Mouse (Mus musculus): ENCODE measurements around the gene Vmn1r8.
"Not testable (repeated sequence)": the region's sequence is repeated elsewhere in the genome, so short reads cannot be mapped to it uniquely, and the experiment has no call there.

The Vmn1r8 gene

DNA sequence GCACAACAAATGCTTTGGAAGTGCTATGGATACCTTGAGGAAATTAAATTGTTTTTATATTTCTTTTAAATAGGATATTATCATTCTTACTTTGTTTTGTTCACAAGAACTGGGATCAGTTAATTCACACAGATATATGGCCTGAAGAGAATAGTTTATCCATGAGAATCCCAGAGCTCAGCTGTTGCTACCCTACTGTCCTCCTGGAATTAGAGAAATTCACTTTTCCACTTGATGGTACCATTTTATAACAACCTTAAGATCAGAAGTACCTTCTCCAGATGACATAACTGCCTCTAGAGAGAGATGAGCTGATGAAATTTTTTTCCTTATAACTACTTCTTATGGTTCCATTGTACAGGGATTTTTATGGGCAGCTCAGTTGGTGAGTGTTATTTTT lies at the start of gene Vmn1r8:
Vmn1r8 (plus strand) TSS at position 301 of the 400 bp plus-strand sequence.
- no peak for DNase-seq (ENCODE audit: low spot score)

DNA sequence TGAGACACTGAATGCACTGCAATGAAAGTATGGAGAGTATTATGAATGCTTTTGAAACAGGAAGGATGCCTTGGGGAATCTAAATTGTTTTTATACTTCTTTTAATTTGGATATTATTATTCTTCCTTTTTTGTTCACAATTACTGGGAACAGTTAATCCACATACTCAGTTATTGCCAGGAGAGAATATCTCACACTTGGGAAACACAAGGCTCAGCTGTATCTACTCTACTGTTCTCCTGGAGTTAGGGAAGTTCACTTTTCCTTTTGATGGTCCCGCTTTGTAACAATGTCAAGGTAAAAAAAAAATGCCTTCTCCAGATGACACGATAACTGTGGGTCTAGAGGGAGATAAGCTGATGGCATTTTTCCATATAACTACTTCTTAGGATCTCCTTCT lies 35.1 kb upstream of the Vmn1r8 start, which contains the start of gene Vmn1r6:
Vmn1r6 (plus strand) TSS at position 301 of the 400 bp plus-strand sequence.
- no peak for DNase-seq (ENCODE audit: low spot score)

DNA sequence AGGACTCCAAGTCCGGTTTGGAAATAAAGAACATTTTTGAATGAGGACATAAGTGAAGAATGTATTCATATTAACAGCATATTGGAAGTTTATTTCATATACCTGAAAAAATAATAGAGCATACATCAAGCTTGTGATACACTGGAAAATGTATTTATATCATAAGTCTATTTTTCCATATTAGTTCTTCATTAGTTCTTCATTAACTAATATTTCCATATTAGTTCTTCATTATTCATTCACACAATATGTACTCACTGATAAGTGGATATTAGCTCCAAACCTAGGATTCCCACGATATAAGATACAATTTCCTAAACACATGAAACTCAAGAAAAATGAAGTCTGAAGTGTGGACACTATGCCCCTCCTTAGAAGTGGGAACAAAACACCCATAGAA lies 6.9 kb upstream of the Vmn1r8 start, which contains the start of gene Vmn1r7:
Vmn1r7 (minus strand) TSS at position 101 of the 400 bp plus-strand sequence.
- not testable (repeated sequence) for DNase-seq (ENCODE audit: low spot score)

DNA sequence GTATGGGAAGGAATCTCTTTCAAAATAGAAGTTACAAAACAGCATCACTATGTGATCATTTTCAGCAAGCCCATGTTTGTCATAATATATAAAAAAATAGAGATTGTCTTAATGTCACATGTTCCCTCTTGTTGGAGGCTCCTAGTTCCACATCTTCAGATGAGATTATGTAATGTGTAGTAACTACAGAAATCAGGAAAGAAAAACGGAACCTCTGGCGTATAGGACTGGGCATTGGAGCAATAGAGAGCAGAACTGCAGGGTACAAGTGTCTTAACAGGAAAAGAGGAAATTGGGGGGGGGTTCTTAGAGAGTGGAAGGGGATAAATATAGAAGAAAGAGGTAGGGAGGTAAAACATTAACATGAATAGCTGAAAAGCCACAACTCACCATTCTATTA lies 2.6 kb downstream of the Vmn1r8 start:
- DNase-seq (ENCODE audit: low spot score): no peak

DNA sequence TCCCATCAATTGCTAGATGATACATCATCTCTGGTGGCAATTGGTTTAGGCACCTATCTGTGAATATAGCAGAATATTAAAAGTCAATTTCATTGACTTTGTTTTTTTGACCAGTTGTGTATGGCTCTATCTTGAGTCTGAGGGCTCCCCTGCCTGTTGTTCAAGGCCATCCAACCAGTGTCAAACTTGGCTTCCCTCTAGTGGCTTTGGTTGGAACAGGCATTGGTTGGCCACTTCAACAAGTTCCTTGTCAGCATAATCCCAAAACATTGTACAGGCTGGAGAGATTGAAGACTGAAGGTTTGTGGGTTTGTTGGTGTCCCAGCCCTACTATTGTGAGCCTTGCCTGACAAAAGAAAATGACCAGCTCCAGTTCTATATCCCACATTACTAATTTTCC lies 31.6 kb downstream of the Vmn1r8 start:
- DNase-seq (ENCODE audit: low spot score): peak; percentile 60

DNA sequence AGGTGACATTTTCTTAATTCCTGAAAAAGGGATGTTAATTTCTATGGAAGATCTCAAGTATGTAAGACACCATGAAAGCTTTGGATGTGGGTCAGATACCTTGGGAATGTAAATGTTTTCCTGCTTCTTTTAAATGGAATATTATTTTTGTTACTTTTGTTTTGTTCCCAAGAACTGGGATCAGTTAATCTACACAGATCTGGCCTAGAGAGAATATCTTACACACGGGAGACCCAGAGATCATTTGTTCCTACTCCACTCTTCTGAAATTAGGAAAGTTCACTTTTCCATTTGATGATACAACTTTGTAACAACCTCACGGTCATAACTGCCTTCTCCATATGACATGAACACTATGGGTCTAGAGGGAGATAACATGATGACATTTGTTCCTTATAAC lies 34.4 kb downstream of the Vmn1r8 start, which contains the start of gene Vmn1r9:
Vmn1r9 (plus strand) TSS at position 301 of the 400 bp plus-strand sequence.
- no peak for DNase-seq (ENCODE audit: low spot score)

Data from testis, postnatal 10 days (tissue).